Comparison of ENCODE assay signal across 8 mouse cellular contexts in the genomic region with DNA sequence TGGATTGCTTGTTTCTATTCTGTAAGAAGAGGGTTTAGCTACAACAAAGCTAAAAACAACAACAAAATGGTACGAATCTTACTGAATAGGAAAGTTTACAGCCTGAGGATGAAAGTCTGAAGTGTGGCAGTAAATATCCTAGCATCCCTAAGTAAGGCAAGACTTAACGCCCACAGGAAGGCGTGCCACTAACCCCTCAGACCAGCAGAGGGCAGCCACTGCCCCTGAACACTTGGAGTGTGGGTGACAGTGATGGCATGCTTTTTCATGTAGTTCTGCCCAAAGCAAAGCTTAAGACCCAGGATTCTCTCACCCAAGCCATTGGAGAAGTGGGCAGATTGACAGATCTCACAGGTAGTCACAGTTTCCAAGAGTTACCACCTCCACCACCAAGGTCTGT. TPM values are rescaled to one million over a fixed set of nuclear protein-coding genes. Genes with fewer than 3 reads are reported as not detected.
DNase-seq lines count a peak whose midpoint lies in the region; ATAC-seq and TF ChIP-seq lines count a peak whose summit lies in the region.

No protein-coding gene starts in this region.

- TF ChIP-seq EP300 in heart, postnatal 0 days (IDR thresholded peaks at IDR 0.05; ENCODE audit: low read depth): no peak

- no peaks in the 10 kb centered on the region for H3K27me3 ChIP-seq in heart, postnatal 0 days (ENCODE audit: control insufficient read depth, insufficient read depth, low read length)
- no peaks in the 10 kb centered on the region for H3K27me3 ChIP-seq in midbrain, postnatal 0 days (ENCODE audit: insufficient read depth, low read length)

- peaks cover 46% of the 10 kb centered on the region for H3K36me3 ChIP-seq in heart, postnatal 0 days (replicated peaks; ENCODE audit: control insufficient read depth, insufficient read depth, low read length)
- peaks cover 54% of the 10 kb centered on the region for H3K36me3 ChIP-seq in midbrain, postnatal 0 days (ENCODE audit: insufficient read depth, low read length)

- H3K4me1 ChIP-seq in heart, postnatal 0 days (ENCODE audit: control insufficient read depth, insufficient read depth): no peaks in the 10 kb centered on the region
- no peaks in the 10 kb centered on the region for H3K4me1 ChIP-seq in midbrain, postnatal 0 days (ENCODE audit: insufficient read depth, low read length)

- no peak; the same call in 1 of the 2 replicates for ATAC-seq in heart, postnatal 0 days (ENCODE audit: insufficient read depth, low read depth)
- no peak for ATAC-seq in midbrain, postnatal 0 days (ENCODE audit: low FRiP score)

- TF ChIP-seq CTCF in heart, postnatal 0 days (IDR thresholded peaks at IDR 0.05; ENCODE audit: low read depth): peak; percentile 66
- TF ChIP-seq CTCF in midbrain, postnatal 0 days (IDR thresholded peaks at IDR 0.05): peak; percentile 88

- WGBS in heart, postnatal 0 days: 56% methylated on average over 3 of the region's 3 CpGs
- WGBS in midbrain, postnatal 0 days: 40% methylated on average over 3 of the region's 3 CpGs

- H3K9me3 ChIP-seq in heart, postnatal 0 days (replicated peaks; ENCODE audit: control insufficient read depth, low read length): no peaks in the 10 kb centered on the region
- H3K9me3 ChIP-seq in midbrain, postnatal 0 days (ENCODE audit: low read length): no peaks in the 10 kb centered on the region

- H3K27ac ChIP-seq in heart, postnatal 0 days (ENCODE audit: low read depth): no peak overlapping the region
- H3K27ac ChIP-seq in midbrain, postnatal 0 days (ENCODE audit: low read depth, low read length): no peak overlapping the region

- DNase-seq in heart, postnatal 0 days (ENCODE audit: low spot score): no peak
- DNase-seq in heart, adult 11 months: no peak
- DNase-seq in right cerebral cortex, postnatal 14 days: peak; percentile 39
- no peak for DNase-seq in right cerebral cortex, postnatal 36 days (ENCODE audit: low spot score in 2 of 2)
- peak; percentile 67 for DNase-seq in embryo, embryonic 10.5 days (ENCODE audit: low spot score)
- peak; percentile 67 for DNase-seq in midbrain, postnatal 0 days (ENCODE audit: low spot score)
- DNase-seq in left cerebral cortex, adult 9 months (ENCODE audit: low spot score in 2 of 2): no peak
- DNase-seq in ovary, adult 18-20 months (ENCODE audit: low spot score): no peak

- no peak overlapping the region for H3K4me2 ChIP-seq in heart, postnatal 0 days (ENCODE audit: low read depth, low read length)
- no peak overlapping the region for H3K4me2 ChIP-seq in midbrain, postnatal 0 days (ENCODE audit: low read depth, low read length, poor library complexity, severe bottlenecking)

- H3K9ac ChIP-seq in heart, postnatal 0 days (replicated peaks; ENCODE audit: low read depth, low read length): no peak overlapping the region
- no peak overlapping the region for H3K9ac ChIP-seq in midbrain, postnatal 0 days (replicated peaks; ENCODE audit: low read length, poor library complexity, severe bottlenecking)

- H3K4me3 ChIP-seq in heart, postnatal 0 days (ENCODE audit: low read depth, low read length): no peak overlapping the region
- no peak overlapping the region for H3K4me3 ChIP-seq in midbrain, postnatal 0 days (ENCODE audit: low read depth, low read length)

RNA-seq across cellular contexts. Expression of gene Spaca9, which starts 11.1 kb away (rescaled TPM):
- not detected in 2 replicates for total RNA-seq in heart, postnatal 0 days (2014; rRNA removed; ENCODE audit: low replicate concordance)
- 0.66 and 1.2 TPM in 2 replicates for polyA plus RNA-seq in heart, postnatal 0 days (2015; fragmentation: Nextera tagmentation; extraction: Ambion mirVana)
- total RNA-seq in midbrain, postnatal 0 days (2014; rRNA removed): not detected in 2 replicates
- 2.5 and 2.7 TPM in 2 replicates for polyA plus RNA-seq in midbrain, postnatal 0 days (2015; fragmentation: Nextera tagmentation; extraction: Ambion mirVana)

RNA-seq across cellular contexts. Expression of gene Ak8, which starts 11.5 kb away (rescaled TPM):
- not detected in 2 replicates for total RNA-seq in heart, postnatal 0 days (2014; rRNA removed; ENCODE audit: low replicate concordance)
- 0.37 and 0.59 TPM in 2 replicates for polyA plus RNA-seq in heart, postnatal 0 days (2015; fragmentation: Nextera tagmentation; extraction: Ambion mirVana)
- total RNA-seq in midbrain, postnatal 0 days (2014; rRNA removed): 2.3 and 2.8 TPM in 2 replicates
- 4.9 and 5.3 TPM in 2 replicates for polyA plus RNA-seq in midbrain, postnatal 0 days (2015; fragmentation: Nextera tagmentation; extraction: Ambion mirVana)

RNA-seq across cellular contexts. Expression of gene Tsc1, which starts 47.4 kb away (rescaled TPM):
- 12.8 and 14.6 TPM in 2 replicates for total RNA-seq in heart, postnatal 0 days (2014; rRNA removed; ENCODE audit: low replicate concordance)
- 7.2 and 7.7 TPM in 2 replicates for polyA plus RNA-seq in heart, postnatal 0 days (2015; fragmentation: Nextera tagmentation; extraction: Ambion mirVana)
- 41.3 and 42.9 TPM in 2 replicates for total RNA-seq in midbrain, postnatal 0 days (2014; rRNA removed)
- 19.5 and 22.9 TPM in 2 replicates for polyA plus RNA-seq in midbrain, postnatal 0 days (2015; fragmentation: Nextera tagmentation; extraction: Ambion mirVana)

Comparison
In these comparisons a context has a peak if more than half of its experiments do, and no peak if none do; other contexts are left out.
1. DNase-seq: peak in right cerebral cortex, postnatal 14 days (single experiment), embryo, embryonic 10.5 days (single experiment) and midbrain, postnatal 0 days (single experiment); none in heart, postnatal 0 days (single experiment), heart, adult 11 months (single experiment), right cerebral cortex, postnatal 36 days (0 of 2), left cerebral cortex, adult 9 months (0 of 2) and ovary, adult 18-20 months (single experiment).